Mouse (Mus musculus) cortical plate, adult 2 months (tissue): Measurements from ENCODE around the gene Amz2. TPM values are rescaled to one million over a fixed set of nuclear protein-coding genes. Genes with fewer than 3 reads are reported as not detected.
A peak's percentile ranks its signal among the peaks of the same experiment; 100 is the strongest.

Experiments used
- H3K27ac ChIP-seq: fragments of 200-500 bp; 2 replicates; pipeline ENCODE4 v1.5.1; 2012; ENCODE audit warnings: low read length, control low read depth, inconsistent platforms; ENCODE audit not compliant: insufficient read depth
- H3K4me1 ChIP-seq: fragments of 200-500 bp; 2 replicates; pipeline ENCODE4 v1.6.1; 2011; ENCODE audit warnings: low read length; ENCODE audit not compliant: control insufficient read depth, insufficient read depth
- H3K4me3 ChIP-seq: fragments of 200-500 bp; 2 replicates; pipeline ENCODE4 v1.5.1; 2011; ENCODE audit warnings: mild to moderate bottlenecking, low read length, control low read depth; ENCODE audit not compliant: insufficient read depth
- CTCF ChIP-seq: fragments of 200-500 bp; IDR thresholded peaks from 2 replicates; pipeline ENCODE4 v1.5.1; 2011; ENCODE audit warnings: mild to moderate bottlenecking, control low read depth, low read length; ENCODE audit not compliant: insufficient read depth; ENCODE audit errors: extremely low read depth
- POLR2A ChIP-seq: fragments of 200-500 bp; IDR thresholded peaks from 2 replicates; pipeline ENCODE4 v1.6.1; 2011; ENCODE audit warnings: mild to moderate bottlenecking, low read length, control low read depth; ENCODE audit not compliant: insufficient read depth; ENCODE audit errors: extremely low read depth
- polyA plus RNA-seq: library from polyadenylated mRNA; depleted of rRNA; stranded (reverse); fragments of >200 nt; gene quantifications from 2 replicates; pipeline ENCODE4 v1.2.3, GENCODE M21; 2012

Gene Amz2
- polyA plus RNA-seq, 1 experiment = 59.5 TPM

GRCm38 (mm10) chr11:109465068-109465467 is 39.3 kb downstream of the Amz2 start:
- no peak for TF ChIP-seq POLR2A
- no peak for TF ChIP-seq CTCF
- Histone ChIP-seq H3K4me1 (no peaks in the 10 kb centered on the region), H3K27ac (no peak overlapping the region), H3K4me3 (no peak overlapping the region)

- Histone ChIP-seq H3K27ac (no peak overlapping the region), H3K4me1 (no peaks in the 10 kb centered on the region), H3K4me3 (no peak overlapping the region)
- TF ChIP-seq CTCF (no peak), POLR2A (no peak)
These were observed 41.2 kb downstream of the Amz2 start for GRCm38 (mm10) chr11:109466987-109467386.

- no peak overlapping the region for H3K4me3 ChIP-seq
- H3K27ac ChIP-seq = no peak overlapping the region
- TF ChIP-seq CTCF (no peak), POLR2A (no peak)
- H3K4me1 ChIP-seq = no peaks in the 10 kb centered on the region
These were observed 42.4 kb downstream of the Amz2 start for GRCm38 (mm10) chr11:109468133-109468532.

- Histone ChIP-seq H3K4me1 (no peaks in the 10 kb centered on the region), H3K27ac (no peak overlapping the region), H3K4me3 (no peak overlapping the region)
- TF ChIP-seq POLR2A (no peak), CTCF (no peak)
These were observed 44.4 kb downstream of the Amz2 start for GRCm38 (mm10) chr11:109470170-109470569.

GRCm38 (mm10) chr11:109470921-109471861 is 45.4 kb downstream of the Amz2 start:
- Histone ChIP-seq H3K27ac (no peak overlapping the region), H3K4me3 (peak overlapping the region; percentile 60; the same call in 1 of the 2 replicates), H3K4me1 (no peaks in the 10 kb centered on the region)
- TF ChIP-seq POLR2A (no peak), CTCF (no peak)

GRCm38 (mm10) chr11:109472171-109472691 is 46.5 kb downstream of the Amz2 start:
- Histone ChIP-seq H3K27ac (peak overlapping the region; percentile 28; the same call in 1 of the 2 replicates), H3K4me3 (peak overlapping the region; percentile 60), H3K4me1 (no peaks in the 10 kb centered on the region)
- TF ChIP-seq POLR2A (no peak), CTCF (no peak)

- H3K27ac ChIP-seq = no peak overlapping the region
- no peak for TF ChIP-seq CTCF
- TF ChIP-seq POLR2A = no peak
- H3K4me3 ChIP-seq = peak overlapping the region; percentile 60
- no peaks in the 10 kb centered on the region for H3K4me1 ChIP-seq
These were observed 47.0 kb downstream of the Amz2 start for GRCm38 (mm10) chr11:109472821-109473170.

GRCm38 (mm10) chr11:109473171-109474085 is 47.7 kb downstream of the Amz2 start, which contains the start of the genes Arsg and Slc16a6:
TSS of gene Arsg (plus strand) at chr11:109473374.
TSS of gene Slc16a6 (minus strand) at chr11:109473598.
- H3K4me1 ChIP-seq = no peaks in the 10 kb centered on the region
- no peak for TF ChIP-seq CTCF
- peak; percentile 47; the same call in 1 of the 2 replicates for TF ChIP-seq POLR2A
- peak within 1 kb of the TSS; percentile 60 for H3K4me3 ChIP-seq
- H3K27ac ChIP-seq = peak within 1 kb of the TSS; percentile 88
